Mouse (Mus musculus): Measurements from ENCODE around the gene Sbno2.

GRCm38 (mm10) chr10:80086847-80087246, 18.5 kb downstream of the Sbno2 start:
- no peak for TF ChIP-seq CTCF (IDR thresholded peaks at IDR 0.05; ENCODE audit: low read depth)
- no peak for TF ChIP-seq EP300 (IDR thresholded peaks at IDR 0.05; ENCODE audit: low read depth)
